Mouse (Mus musculus) heart, embryonic 13.5 days (tissue): ENCODE results near the gene Tasp1. TPM values are rescaled to one million over a fixed set of nuclear protein-coding genes. Genes with fewer than 3 reads are reported as not detected.
"Not testable (repeated sequence)": the region's sequence is repeated elsewhere in the genome, so short reads cannot be mapped to it uniquely, and the experiment has no call there.

ENCODE experiments used
- ATAC-seq: fragments of 200-750 bp; cut with Nextera tagmentation; 2 replicates; pipeline ENCODE4 v1.8.0; 2017; ENCODE audit warnings: moderate TSS enrichment; ENCODE audit not compliant: insufficient number of reproducible peaks, low FRiP score, low TSS enrichment; ENCODE audit errors: extremely low read depth
- H3K27ac ChIP-seq: fragments of 300-500 bp; sonication (generic); replicated peaks from 2 replicates; pipeline ENCODE4 v1.5.1; 2015; ENCODE audit warnings: moderate library complexity, mild to moderate bottlenecking, inconsistent platforms
- H3K27me3 ChIP-seq: fragments of 300-500 bp; sonication (generic); replicated peaks from 2 replicates; pipeline ENCODE4 v1.6.1; 2015; ENCODE audit warnings: mild to moderate bottlenecking, inconsistent platforms
- H3K36me3 ChIP-seq: fragments of 300-500 bp; sonication (generic); 2 replicates; pipeline ENCODE4 v1.6.1; 2015; ENCODE audit warnings: mild to moderate bottlenecking, inconsistent platforms
- H3K4me1 ChIP-seq: fragments of 300-500 bp; sonication (generic); 2 replicates; pipeline ENCODE4 v1.6.1; 2015; ENCODE audit warnings: inconsistent platforms
- H3K4me2 ChIP-seq: fragments of 300-500 bp; sonication (generic); 2 replicates; pipeline ENCODE4 v1.6.1; 2015; ENCODE audit warnings: inconsistent platforms, mild to moderate bottlenecking, moderate library complexity
- H3K4me3 ChIP-seq: fragments of 300-500 bp; sonication (generic); 2 replicates; pipeline ENCODE4 v1.5.1; 2015; ENCODE audit warnings: moderate library complexity, mild to moderate bottlenecking, inconsistent platforms
- H3K9ac ChIP-seq: fragments of 300-500 bp; sonication (generic); 2 replicates; pipeline ENCODE4 v1.6.1; 2015; ENCODE audit warnings: inconsistent platforms, mild to moderate bottlenecking, moderate library complexity
- H3K9me3 ChIP-seq: fragments of 300-500 bp; sonication (generic); 2 replicates; pipeline ENCODE4 v1.6.1; 2016; ENCODE audit warnings: inconsistent platforms
- WGBS: fragments of 180-500 bp; shearing (Covaris S2); methylation state at CpG from one replicate; pipeline ENCODE4 v1.1.7; 2015; ENCODE audit warnings: mixed read lengths; 5-methylcytosine and 5-hydroxymethylcytosine counted together
- polyA plus RNA-seq: library from polyadenylated mRNA; unstranded; fragments of >200 nt; fragmentation: Nextera tagmentation; extraction: Ambion mirVana; gene quantifications from 2 replicates; pipeline ENCODE4 v1.2.1, GENCODE M21; 2015

Tasp1 gene
- polyA plus RNA-seq, 1 experiment from 2014 or later, result 11.8 TPM

DNA sequence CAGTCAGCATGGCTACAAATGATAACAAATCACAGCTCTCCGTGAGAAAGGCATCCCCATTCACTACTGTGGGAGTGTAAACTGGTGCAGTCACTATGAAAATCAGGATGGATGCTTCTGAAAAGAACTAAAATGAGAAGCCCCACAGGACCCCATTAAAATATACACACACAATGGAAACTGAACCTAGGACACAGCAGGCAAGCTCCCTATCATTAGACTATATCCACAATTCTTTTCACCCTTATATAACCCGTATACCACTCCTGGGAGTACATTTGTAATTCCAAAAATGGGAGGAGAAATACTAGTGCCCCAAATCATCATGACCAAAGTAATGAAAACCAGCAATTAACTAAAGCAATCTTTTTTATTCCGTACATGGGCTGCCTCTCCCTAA lies 190.7 kb downstream of the Tasp1 start:
- Histone ChIP-seq H3K9me3 (no peaks in the 10 kb centered on the region), H3K36me3 (no peaks in the 10 kb centered on the region), H3K4me3 (no peak overlapping the region), H3K4me1 (no peaks in the 10 kb centered on the region), H3K4me2 (no peak overlapping the region), H3K9ac (no peak overlapping the region), H3K27ac (no peak overlapping the region), H3K27me3 (no peaks in the 10 kb centered on the region)
- WGBS, result 74% methylated on average over 3 of the region's 3 CpGs
- ATAC-seq, result no peak

DNA sequence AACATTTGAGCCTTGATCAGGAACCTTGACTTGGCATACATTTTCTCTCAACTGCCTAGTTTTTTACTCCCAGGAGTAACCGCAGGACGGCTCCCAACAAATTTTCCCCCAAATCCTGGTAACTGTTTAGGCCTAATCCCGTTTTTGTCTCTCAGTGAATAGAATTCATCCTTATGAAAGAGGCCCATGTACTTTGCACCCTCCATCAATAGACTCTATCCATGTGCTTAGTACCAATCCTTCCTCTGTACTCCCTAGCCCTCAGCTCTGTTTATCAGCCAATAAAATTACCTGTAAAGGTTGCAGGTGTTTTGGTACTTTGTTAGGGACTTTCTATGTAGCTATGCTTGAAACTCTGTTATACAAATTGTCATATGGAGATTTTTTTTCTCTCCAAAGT lies 192.4 kb downstream of the Tasp1 start:
- Histone ChIP-seq H3K9ac (no peak overlapping the region), H3K9me3 (no peaks in the 10 kb centered on the region), H3K4me2 (no peak overlapping the region), H3K27me3 (no peaks in the 10 kb centered on the region), H3K4me1 (no peaks in the 10 kb centered on the region), H3K4me3 (no peak overlapping the region), H3K27ac (no peak overlapping the region), H3K36me3 (no peaks in the 10 kb centered on the region)
- no peak for ATAC-seq
- WGBS, result 75% methylated on average over 3 of the region's 3 CpGs

DNA sequence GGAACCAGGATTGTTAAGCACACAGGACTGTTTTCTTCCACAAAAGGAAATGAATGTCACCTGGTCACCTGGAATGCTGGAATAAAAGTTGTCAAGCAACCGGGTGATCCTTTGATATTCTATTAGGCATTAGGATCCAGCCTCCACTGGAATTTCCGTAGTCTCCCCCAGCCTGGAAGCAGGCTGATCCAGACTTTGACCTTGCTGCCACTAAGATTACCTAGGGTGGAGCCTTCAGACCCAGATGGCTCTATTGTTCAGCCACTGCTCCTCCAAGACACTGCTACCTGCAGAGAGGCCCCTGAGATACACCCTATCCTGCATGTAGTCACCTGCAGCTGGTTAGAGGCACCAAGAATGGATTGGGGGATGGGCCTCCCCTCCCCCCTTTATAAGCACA lies 192.8 kb downstream of the Tasp1 start:
- ATAC-seq, result no peak
- no peaks in the 10 kb centered on the region for H3K27me3 ChIP-seq

DNA sequence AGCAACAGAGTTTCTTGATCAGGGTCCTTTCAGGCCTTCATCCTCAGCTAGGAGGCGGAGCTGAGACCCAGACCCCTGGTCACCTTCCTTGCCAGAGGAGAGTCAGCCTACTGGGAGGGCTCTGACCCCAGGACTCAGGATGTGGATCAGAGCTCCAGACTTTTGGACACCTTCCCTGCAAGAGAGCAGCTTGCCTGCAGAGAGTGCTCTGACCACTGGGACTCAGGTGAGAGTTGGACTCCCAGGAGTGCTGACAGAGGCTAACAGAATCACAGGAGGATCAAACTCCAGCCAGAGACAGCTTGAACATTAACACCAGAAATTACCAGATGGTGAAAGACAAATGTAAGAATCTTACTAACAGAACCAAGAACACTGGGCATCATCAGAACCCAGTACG lies 197.5 kb downstream of the Tasp1 start:
- WGBS, result 92% methylated on average over 2 of the region's 2 CpGs
- not testable (repeated sequence) for H3K27me3 ChIP-seq

More for the DNA sequence above, 192.8 kb downstream of the Tasp1 start:
- H3K4me3 ChIP-seq, result no peak overlapping the region
- no peaks in the 10 kb centered on the region for H3K4me1 ChIP-seq
- WGBS, result 61% methylated on average over 2 of the region's 2 CpGs
- no peak overlapping the region for H3K9ac ChIP-seq
- H3K9me3 ChIP-seq, result no peaks in the 10 kb centered on the region
- H3K27ac ChIP-seq, result no peak overlapping the region
- H3K4me2 ChIP-seq, result no peak overlapping the region
- no peaks in the 10 kb centered on the region for H3K36me3 ChIP-seq

DNA sequence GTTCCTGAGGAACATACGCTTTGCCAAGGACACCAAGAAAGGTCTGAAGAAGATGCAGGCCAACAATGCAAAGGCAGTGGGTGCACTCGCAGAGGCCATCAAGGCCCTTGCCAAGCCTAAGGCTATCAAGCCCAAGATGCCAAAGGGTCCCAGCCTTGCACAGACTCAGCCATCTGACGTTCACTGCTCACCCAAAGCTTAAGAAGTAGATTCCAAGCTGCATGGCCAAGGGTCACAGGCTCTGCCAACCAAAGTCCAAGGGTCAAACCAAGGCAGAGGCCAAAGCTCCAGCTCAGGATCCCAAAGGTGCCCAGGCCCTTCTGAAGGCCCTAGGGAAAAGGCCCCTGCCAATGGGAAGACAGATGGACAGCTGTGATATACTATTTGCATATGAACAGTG lies 203.2 kb downstream of the Tasp1 start:
- not testable (repeated sequence) for H3K4me3 ChIP-seq, H3K4me1 ChIP-seq, H3K27ac ChIP-seq, H3K9me3 ChIP-seq, H3K9ac ChIP-seq, H3K36me3 ChIP-seq, H3K27me3 ChIP-seq, H3K4me2 ChIP-seq, ATAC-seq
- 84% methylated on average over 3 of the region's 3 CpGs for WGBS

More for the DNA sequence above, 197.5 kb downstream of the Tasp1 start:
- not testable (repeated sequence) for H3K4me2 ChIP-seq, H3K27ac ChIP-seq, H3K4me3 ChIP-seq, H3K4me1 ChIP-seq, H3K9me3 ChIP-seq, ATAC-seq, H3K36me3 ChIP-seq, H3K9ac ChIP-seq

GRCm38 (mm10) chr2:139860133-139860494 lies 206.5 kb downstream of the Tasp1 start:
- no peaks in the 10 kb centered on the region for H3K9me3 ChIP-seq
- 85% methylated on average over 5 of the region's 5 CpGs for WGBS
- H3K4me1 ChIP-seq, result no peaks in the 10 kb centered on the region
- no peak overlapping the region for H3K9ac ChIP-seq
- H3K27me3 ChIP-seq, result no peaks in the 10 kb centered on the region
- no peak overlapping the region for H3K27ac ChIP-seq
- H3K36me3 ChIP-seq, result peaks cover 4% of the 10 kb centered on the region
- no peak overlapping the region for H3K4me2 ChIP-seq
- H3K4me3 ChIP-seq, result no peak overlapping the region
- no peak for ATAC-seq

- Histone ChIP-seq H3K27ac (no peak overlapping the region), H3K4me3 (no peak overlapping the region), H3K4me2 (no peak overlapping the region), H3K36me3 (peaks cover 4% of the 10 kb centered on the region), H3K4me1 (no peaks in the 10 kb centered on the region), H3K9ac (no peak overlapping the region), H3K27me3 (no peaks in the 10 kb centered on the region), H3K9me3 (no peaks in the 10 kb centered on the region)
- no peak for ATAC-seq
- WGBS, result 63% methylated on average over 3 of the region's 3 CpGs
Observed at GRCm38 (mm10) chr2:139859424-139860132, 207.0 kb downstream of the Tasp1 start.

- Histone ChIP-seq H3K4me2 (no peak overlapping the region), H3K4me1 (no peaks in the 10 kb centered on the region), H3K36me3 (no peaks in the 10 kb centered on the region), H3K27ac (no peak overlapping the region), H3K9ac (no peak overlapping the region), H3K27me3 (no peaks in the 10 kb centered on the region), H3K9me3 (no peaks in the 10 kb centered on the region), H3K4me3 (no peak overlapping the region)
- WGBS, result 77% methylated on average over 1 of the region's 1 CpGs
- no peak for ATAC-seq
Observed at GRCm38 (mm10) chr2:139849621-139850020, 217.0 kb downstream of the Tasp1 start.

GRCm38 (mm10) chr2:139841359-139841758 lies 225.2 kb downstream of the Tasp1 start:
- Histone ChIP-seq H3K4me1 (no peaks in the 10 kb centered on the region), H3K9me3 (no peaks in the 10 kb centered on the region), H3K9ac (no peak overlapping the region), H3K27me3 (no peaks in the 10 kb centered on the region), H3K4me3 (no peak overlapping the region), H3K4me2 (no peak overlapping the region), H3K27ac (no peak overlapping the region), H3K36me3 (no peaks in the 10 kb centered on the region)
- WGBS, result 54% methylated on average over 1 of the region's 1 CpGs
- no peak for ATAC-seq

DNA sequence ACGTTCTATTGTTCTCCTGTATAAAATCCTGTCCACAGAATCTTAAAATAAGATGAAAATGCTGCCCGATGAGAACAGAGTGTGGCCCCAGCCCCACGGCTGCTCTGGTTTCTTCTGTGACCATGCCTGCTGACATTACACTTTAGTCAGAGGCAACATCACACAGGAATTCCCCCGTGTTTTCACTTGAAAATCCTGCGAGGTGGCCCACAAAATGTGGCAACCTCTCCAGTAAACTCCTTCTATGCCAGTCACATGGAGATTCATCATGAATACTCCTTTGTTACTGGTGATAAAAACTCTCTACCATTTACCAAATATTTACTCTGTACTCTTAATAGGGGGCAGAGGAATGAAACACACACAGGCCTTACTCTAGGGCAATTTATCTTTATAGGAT lies 225.7 kb downstream of the Tasp1 start:
- no peaks in the 10 kb centered on the region for H3K36me3 ChIP-seq
- no peaks in the 10 kb centered on the region for H3K27me3 ChIP-seq
- H3K27ac ChIP-seq, result no peak overlapping the region
- WGBS, result 68% methylated on average over 5 of the region's 5 CpGs
- no peak for ATAC-seq
- H3K9me3 ChIP-seq, result no peaks in the 10 kb centered on the region
- no peak overlapping the region for H3K4me3 ChIP-seq
- no peak overlapping the region for H3K9ac ChIP-seq
- no peak overlapping the region for H3K4me2 ChIP-seq
- no peaks in the 10 kb centered on the region for H3K4me1 ChIP-seq

GRCm38 (mm10) chr2:139821589-139822378 lies 244.8 kb downstream of the Tasp1 start:
- Histone ChIP-seq H3K4me3 (no peak overlapping the region), H3K9ac (no peak overlapping the region), H3K36me3 (no peaks in the 10 kb centered on the region), H3K9me3 (no peaks in the 10 kb centered on the region), H3K4me2 (no peak overlapping the region), H3K27me3 (no peaks in the 10 kb centered on the region), H3K27ac (no peak overlapping the region), H3K4me1 (no peaks in the 10 kb centered on the region)
- no peak for ATAC-seq
- WGBS, result 79% methylated on average over 8 of the region's 8 CpGs

GRCm38 (mm10) chr2:139817275-139817674 lies 249.3 kb downstream of the Tasp1 start:
- H3K4me3 ChIP-seq, result no peak overlapping the region
- no peak overlapping the region for H3K4me2 ChIP-seq
- no peak overlapping the region for H3K27ac ChIP-seq
- H3K9me3 ChIP-seq, result no peaks in the 10 kb centered on the region
- H3K36me3 ChIP-seq, result no peaks in the 10 kb centered on the region
- no peaks in the 10 kb centered on the region for H3K4me1 ChIP-seq
- ATAC-seq, result no peak
- no peak overlapping the region for H3K9ac ChIP-seq
- no peaks in the 10 kb centered on the region for H3K27me3 ChIP-seq
- 77% methylated on average over 3 of the region's 3 CpGs for WGBS
